Comparison of ENCODE assay signal across 8 mouse cellular contexts in the genomic region with DNA sequence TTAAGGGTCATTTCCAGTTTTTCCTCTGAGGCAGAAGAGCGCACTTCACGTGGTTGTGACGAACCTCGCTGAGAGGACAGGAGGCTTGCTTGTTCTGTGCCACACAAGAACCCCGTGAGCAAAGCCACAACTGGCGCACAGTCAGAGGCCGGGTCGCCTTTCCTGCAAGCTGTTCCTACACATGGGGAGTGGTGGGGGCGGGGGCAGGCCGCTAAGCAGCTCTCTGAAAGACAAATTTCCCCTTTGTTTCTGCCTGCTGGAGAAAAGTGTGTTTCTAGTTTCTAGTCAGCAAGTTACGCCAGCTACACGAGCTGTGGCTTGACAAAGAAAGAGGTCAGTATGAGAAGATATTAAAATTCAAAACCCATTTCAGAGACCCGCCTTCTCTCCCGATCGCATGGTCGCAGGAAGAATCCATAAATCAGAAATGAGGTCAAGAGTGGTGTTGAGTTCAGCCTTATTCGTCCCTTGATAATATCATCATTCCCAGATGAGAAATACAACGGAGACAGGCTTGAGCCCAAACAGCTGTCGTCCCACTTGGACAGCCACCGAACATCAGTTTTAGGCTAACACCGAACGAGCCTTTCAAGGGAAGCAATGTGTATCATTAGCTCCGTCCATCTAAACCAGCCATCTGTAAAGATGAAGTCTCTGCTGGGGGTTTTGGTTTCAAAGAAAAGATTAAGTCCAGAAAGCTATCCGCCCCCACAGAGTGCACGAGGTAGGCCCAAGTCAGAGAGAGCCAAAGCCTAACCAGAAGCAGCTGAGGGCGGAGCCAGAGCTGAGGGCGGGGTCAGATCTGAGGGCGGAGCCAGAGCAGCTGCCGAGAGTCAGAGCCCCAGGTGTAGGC. TPM values are rescaled to one million over a fixed set of nuclear protein-coding genes. Genes with fewer than 3 reads are reported as not detected.
DNase-seq lines count a peak whose midpoint lies in the region; ATAC-seq lines count a peak whose summit lies in the region.

No protein-coding gene starts in this region.

- peak overlapping the region; percentile 21; the same call in 1 of the 2 replicates for H3K27ac ChIP-seq in forebrain, embryonic 14.5 days (ENCODE audit: low read depth, low read length)
- peak overlapping the region; percentile 54 for H3K27ac ChIP-seq in hindbrain, embryonic 15.5 days (replicated peaks)
- peak overlapping the region; percentile 78 for H3K27ac ChIP-seq in limb, embryonic 13.5 days
- H3K27ac ChIP-seq in midbrain, embryonic 16.5 days (ENCODE audit: low read length) = peak overlapping the region; percentile 5; the same call in 1 of the 2 replicates

- H3K9ac ChIP-seq in forebrain, embryonic 14.5 days (ENCODE audit: low read length) = no peak overlapping the region
- H3K9ac ChIP-seq in hindbrain, embryonic 15.5 days = no peak overlapping the region
- H3K9ac ChIP-seq in limb, embryonic 13.5 days = no peak overlapping the region
- no peak overlapping the region for H3K9ac ChIP-seq in midbrain, embryonic 16.5 days (ENCODE audit: low read depth, low read length)

- H3K4me3 ChIP-seq in forebrain, embryonic 14.5 days (ENCODE audit: low read depth, low read length) = no peak overlapping the region
- H3K4me3 ChIP-seq in hindbrain, embryonic 15.5 days = no peak overlapping the region
- H3K4me3 ChIP-seq in limb, embryonic 13.5 days = no peak overlapping the region
- no peak overlapping the region for H3K4me3 ChIP-seq in midbrain, embryonic 16.5 days (ENCODE audit: low read depth, low read length)

- H3K4me2 ChIP-seq in forebrain, embryonic 14.5 days (ENCODE audit: low read length) = no peak overlapping the region
- no peak overlapping the region for H3K4me2 ChIP-seq in hindbrain, embryonic 15.5 days
- peak overlapping the region; percentile 31 for H3K4me2 ChIP-seq in limb, embryonic 13.5 days (replicated peaks)
- H3K4me2 ChIP-seq in midbrain, embryonic 16.5 days (ENCODE audit: low read length) = no peak overlapping the region

- 52% methylated on average over 29 of the region's 29 CpGs for WGBS in forebrain, embryonic 14.5 days
- WGBS in hindbrain, embryonic 15.5 days = 32% methylated on average over 29 of the region's 29 CpGs
- WGBS in limb, embryonic 13.5 days = 34% methylated on average over 29 of the region's 29 CpGs
- 43% methylated on average over 29 of the region's 29 CpGs for WGBS in midbrain, embryonic 16.5 days

- no peak for ATAC-seq in forebrain, embryonic 14.5 days
- ATAC-seq in hindbrain, embryonic 15.5 days (ENCODE audit: low FRiP score, low read depth) = no peak
- peak; percentile 64 for ATAC-seq in limb, embryonic 13.5 days (ENCODE audit: low FRiP score, low read depth)
- ATAC-seq in midbrain, embryonic 16.5 days = no peak

- peaks cover 4% of the 10 kb centered on the region; the same call in 1 of the 2 replicates for H3K4me1 ChIP-seq in forebrain, embryonic 14.5 days (ENCODE audit: control insufficient read depth, insufficient read depth, low read length)
- peaks cover 33% of the 10 kb centered on the region for H3K4me1 ChIP-seq in hindbrain, embryonic 15.5 days (replicated peaks)
- peaks cover 38% of the 10 kb centered on the region for H3K4me1 ChIP-seq in limb, embryonic 13.5 days
- peaks cover 16% of the 10 kb centered on the region for H3K4me1 ChIP-seq in midbrain, embryonic 16.5 days (ENCODE audit: control insufficient read depth, insufficient read depth, low read length)

- no peaks in the 10 kb centered on the region for H3K36me3 ChIP-seq in forebrain, embryonic 14.5 days (ENCODE audit: control insufficient read depth, insufficient read depth, low read length)
- no peaks in the 10 kb centered on the region for H3K36me3 ChIP-seq in hindbrain, embryonic 15.5 days
- H3K36me3 ChIP-seq in limb, embryonic 13.5 days = no peaks in the 10 kb centered on the region
- H3K36me3 ChIP-seq in midbrain, embryonic 16.5 days (ENCODE audit: control insufficient read depth, insufficient read depth, low read length) = no peaks in the 10 kb centered on the region
- no peaks in the 10 kb centered on the region for H3K36me3 ChIP-seq in splenic B cell, adult 2 months (ENCODE audit: control insufficient read depth, insufficient read depth, low read length, poor library complexity, severe bottlenecking)

- no peaks in the 10 kb centered on the region for H3K27me3 ChIP-seq in forebrain, embryonic 14.5 days (replicated peaks; ENCODE audit: control insufficient read depth, insufficient read depth, low read length)
- H3K27me3 ChIP-seq in hindbrain, embryonic 15.5 days = no peaks in the 10 kb centered on the region
- no peaks in the 10 kb centered on the region for H3K27me3 ChIP-seq in limb, embryonic 13.5 days
- H3K27me3 ChIP-seq in midbrain, embryonic 16.5 days (ENCODE audit: control insufficient read depth, insufficient read depth, low read depth, low read length) = no peaks in the 10 kb centered on the region
- no peaks in the 10 kb centered on the region for H3K27me3 ChIP-seq in splenic B cell, adult 2 months (ENCODE audit: control insufficient read depth, insufficient read depth, low read length, poor library complexity, severe bottlenecking)

- DNase-seq in cerebellum, adult 9-10 months = peak; percentile 24
- DNase-seq in cerebellum, adult 11 months = no peak
- DNase-seq in adrenal gland, adult 2 months = peak; percentile 47
- peak; percentile 35 for DNase-seq in forebrain, embryonic 14.5 days (ENCODE audit: low spot score)
- DNase-seq in splenic B cell, adult 2 months (ENCODE audit: low read depth, low spot score) = peak; percentile 94

- H3K9me3 ChIP-seq in forebrain, embryonic 14.5 days (replicated peaks; ENCODE audit: control insufficient read depth, low read length) = no peaks in the 10 kb centered on the region
- no peaks in the 10 kb centered on the region for H3K9me3 ChIP-seq in hindbrain, embryonic 15.5 days
- H3K9me3 ChIP-seq in limb, embryonic 13.5 days = no peaks in the 10 kb centered on the region
- H3K9me3 ChIP-seq in midbrain, embryonic 16.5 days (replicated peaks; ENCODE audit: control insufficient read depth, low read length, poor library complexity, severe bottlenecking) = no peaks in the 10 kb centered on the region

RNA-seq across cellular contexts. Expression of gene Rassf3, which starts 30.8 kb away (rescaled TPM):
- 10 to 100 TPM; 32.2 to 50.9 TPM for total RNA-seq in adrenal gland, adult 2 months (2021)
- polyA plus RNA-seq in adrenal gland, adult 2 months (2012; rRNA removed) = 9.2 and 9.3 TPM in 2 replicates
- 4.4 and 4.7 TPM in 2 replicates for polyA plus RNA-seq in forebrain, embryonic 14.5 days (2014; fragmentation: Nextera tagmentation; extraction: Ambion mirVana)
- 5.1 TPM in 2 replicates for polyA plus RNA-seq in hindbrain, embryonic 15.5 days (2015; fragmentation: Nextera tagmentation; extraction: Ambion mirVana)
- 17.8 and 18.1 TPM in 2 replicates for polyA plus RNA-seq in limb, embryonic 13.5 days (2015; fragmentation: Nextera tagmentation; extraction: Ambion mirVana)
- 4.2 and 4.6 TPM in 2 replicates for polyA plus RNA-seq in midbrain, embryonic 16.5 days (2015; fragmentation: Nextera tagmentation; extraction: Ambion mirVana)

Comparison
In these comparisons a context has a peak if more than half of its experiments do, and no peak if none do; other contexts are left out.
1. H3K27ac ChIP-seq: peak in every context shown above with its lines; median percentile 78 in limb, embryonic 13.5 days; 54 in hindbrain, embryonic 15.5 days; 21 in forebrain, embryonic 14.5 days; 5 in midbrain, embryonic 16.5 days.